Mouse (Mus musculus) left cerebral cortex, postnatal 4 days (tissue): ENCODE results near the gene Kmt2d. TPM values are rescaled to one million over a fixed set of nuclear protein-coding genes. Genes with fewer than 3 reads are reported as not detected.

Experiments
- DNase-seq: peaks from one replicate; pipeline ENCODE4 v3.0.0-alpha.2; 2022
- intact Hi-C: fragments of 180-260 bp; cut with DNase I; formaldehyde crosslinking; loops from one replicate; pipeline ENCODE4 v1.15.1; 2025
- total RNA-seq, 2 experiments: library from RNA; stranded (reverse); gene quantifications; 2 replicates each; pipeline ENCODE4 v1.2.3; 2021

Kmt2d gene
- total RNA-seq, 2 experiments from 2014 or later = 74.2 to 74.4 TPM

- intact Hi-C loops = no loop called here
- no peak for DNase-seq
Measured at GRCm38 (mm10) chr15:98891198-98891742, 20.3 kb upstream of the Kmt2d start.

DNA sequence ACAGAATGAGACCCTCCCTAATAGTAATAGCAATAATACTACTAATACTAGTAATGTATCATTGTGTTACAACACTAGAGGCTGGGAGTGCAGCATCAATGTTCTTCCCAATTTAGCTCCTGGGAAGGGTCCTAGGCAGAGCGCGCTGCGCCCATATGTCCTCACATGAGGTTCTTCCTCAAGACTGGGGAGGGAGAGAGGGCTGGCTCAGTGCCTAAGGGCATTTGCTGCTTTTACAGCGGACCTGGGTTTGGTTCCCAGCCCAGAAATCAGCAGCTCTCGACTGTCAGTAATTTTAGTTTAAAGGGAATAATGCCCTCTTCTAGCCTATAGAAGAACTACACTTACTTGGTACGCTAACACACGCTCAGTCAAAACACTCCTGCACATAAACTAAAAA, 16.5 kb upstream of the Kmt2d start:
- intact Hi-C loops = no loop called here

GRCm38 (mm10) chr15:98886667-98887387, 15.8 kb upstream of the Kmt2d start:
- DNase-seq = no peak
- intact Hi-C loops = no loop called here

More for the DNA sequence above, 16.5 kb upstream of the Kmt2d start:
- DNase-seq = no peak

DNA sequence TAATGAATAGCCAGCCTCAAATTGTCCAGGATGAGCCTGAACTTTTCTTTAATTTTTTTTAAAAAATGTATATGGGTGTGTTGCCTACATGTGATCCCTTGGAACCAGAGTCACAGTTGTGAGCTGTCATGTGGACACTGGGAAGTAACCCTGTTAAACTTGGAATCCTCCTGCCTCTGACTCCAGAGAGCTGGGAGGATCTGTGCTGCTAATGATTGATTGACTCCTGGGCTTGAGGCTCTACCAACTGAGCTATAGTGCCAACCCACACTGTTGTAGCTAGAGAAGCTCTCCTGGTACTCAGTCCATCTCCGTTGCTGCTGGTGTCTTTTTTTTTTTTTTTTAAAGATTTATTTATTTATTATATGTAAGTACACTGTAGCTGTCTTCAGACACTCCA, 13.1 kb upstream of the Kmt2d start:
- no peak for DNase-seq
- intact Hi-C loops = loop anchor here (5.0 kb wide), 1 partner anchor 33 kb away; the partner anchor contains the start of gene Lmbr1l

- no peak for DNase-seq
- intact Hi-C loops = loop anchor here (5.0 kb wide), 1 partner anchor 34 kb away; the partner anchor contains the start of gene Lmbr1l
Measured at GRCm38 (mm10) chr15:98883661-98884060, 12.7 kb upstream of the Kmt2d start.

- no peak for DNase-seq
- intact Hi-C loops = loop anchor here (5.0 kb wide), 1 partner anchor 36 kb away; the partner anchor contains the start of gene Lmbr1l
Measured at GRCm38 (mm10) chr15:98881656-98882008, 10.6 kb upstream of the Kmt2d start.

DNA sequence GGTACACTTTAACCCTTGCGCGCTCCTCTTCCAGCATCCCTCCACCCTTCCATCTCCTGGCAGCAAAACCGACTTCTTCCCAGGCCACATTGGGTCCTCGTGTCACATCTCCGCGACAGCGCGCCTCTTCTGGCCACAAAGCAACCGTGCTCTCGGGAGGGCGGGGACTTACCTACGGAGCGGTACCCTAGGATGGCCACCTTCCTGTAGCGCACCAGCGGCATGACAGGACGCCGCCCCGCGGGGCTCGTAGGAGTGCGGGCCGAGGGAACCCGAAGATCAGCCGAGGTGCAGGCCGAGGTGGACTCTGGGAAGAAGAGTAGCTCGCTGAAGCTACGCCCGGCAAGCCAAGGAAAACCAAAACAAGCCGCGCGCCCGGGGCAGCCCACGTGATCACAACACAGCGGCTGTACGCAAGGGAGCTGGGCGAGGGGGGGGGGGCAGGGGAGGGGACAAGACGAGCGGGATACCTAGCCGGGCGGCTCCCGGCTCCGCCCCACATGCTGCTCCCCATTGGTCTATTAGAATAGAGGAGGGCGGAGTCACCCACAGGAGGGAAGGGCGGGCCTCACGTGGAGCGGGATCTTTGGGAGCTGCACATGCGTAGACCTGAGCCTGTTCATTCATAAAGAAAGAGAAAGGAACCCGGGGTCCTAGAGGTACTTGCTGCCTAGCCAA, 10.1 kb upstream of the Kmt2d start:
- peak; percentile 94 for DNase-seq
- intact Hi-C loops = loop anchor here (5.0 kb wide), 1 partner anchor 36 kb away; the partner anchor contains the start of gene Lmbr1l

- intact Hi-C loops = no loop called here
- DNase-seq = peak; percentile 57
Measured at GRCm38 (mm10) chr15:98877331-98877730, 6.3 kb upstream of the Kmt2d start.

DNA sequence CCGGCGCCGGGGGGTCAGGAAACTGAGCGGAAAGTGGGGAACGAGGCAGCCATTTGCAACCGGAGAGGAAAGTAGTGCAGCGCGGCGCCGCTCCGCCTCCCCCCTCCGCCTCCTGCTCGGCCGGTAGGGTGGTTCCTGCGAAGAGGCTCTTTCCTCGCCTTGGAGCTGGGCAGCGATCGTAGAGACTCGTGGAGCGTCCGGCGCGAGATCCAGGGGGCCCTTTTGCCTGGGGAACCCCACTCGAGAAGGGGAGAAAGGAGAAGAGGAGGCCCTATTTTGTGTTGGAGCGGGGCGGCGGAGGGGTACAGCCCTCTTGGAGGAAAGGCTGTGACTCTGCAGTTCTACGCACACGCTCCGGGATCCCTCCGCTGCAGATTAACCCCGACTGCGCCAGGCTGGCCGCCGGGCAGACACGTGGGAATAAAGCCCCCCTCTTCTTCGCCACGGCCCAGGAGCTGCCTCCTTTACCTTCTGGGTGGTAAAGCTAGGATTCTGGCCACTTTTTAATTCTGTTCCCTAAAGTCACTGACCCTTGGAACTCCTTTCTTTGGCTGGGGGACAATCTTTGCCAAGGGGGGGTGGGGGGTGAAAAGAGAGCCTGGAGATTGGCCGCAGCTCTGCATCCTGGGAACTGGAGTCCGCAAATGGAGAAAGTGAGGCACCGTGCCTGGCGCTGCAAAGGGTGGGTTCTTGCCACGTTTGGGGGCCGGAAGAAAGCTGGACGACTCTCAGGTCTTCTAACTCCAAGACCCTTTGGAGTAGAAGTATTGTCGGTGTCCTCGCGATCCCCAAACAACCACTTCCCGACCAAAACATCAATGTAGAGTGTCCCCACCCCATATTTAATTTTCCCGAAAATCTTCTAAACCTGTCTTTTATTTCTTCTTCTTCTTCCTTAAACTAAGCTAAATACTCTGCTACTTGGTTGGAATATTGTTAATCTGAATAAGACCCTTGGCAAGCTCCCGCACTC, 1.2 kb upstream of the Kmt2d start:
- intact Hi-C loops = no loop called here
- DNase-seq = peak; percentile 96

DNA sequence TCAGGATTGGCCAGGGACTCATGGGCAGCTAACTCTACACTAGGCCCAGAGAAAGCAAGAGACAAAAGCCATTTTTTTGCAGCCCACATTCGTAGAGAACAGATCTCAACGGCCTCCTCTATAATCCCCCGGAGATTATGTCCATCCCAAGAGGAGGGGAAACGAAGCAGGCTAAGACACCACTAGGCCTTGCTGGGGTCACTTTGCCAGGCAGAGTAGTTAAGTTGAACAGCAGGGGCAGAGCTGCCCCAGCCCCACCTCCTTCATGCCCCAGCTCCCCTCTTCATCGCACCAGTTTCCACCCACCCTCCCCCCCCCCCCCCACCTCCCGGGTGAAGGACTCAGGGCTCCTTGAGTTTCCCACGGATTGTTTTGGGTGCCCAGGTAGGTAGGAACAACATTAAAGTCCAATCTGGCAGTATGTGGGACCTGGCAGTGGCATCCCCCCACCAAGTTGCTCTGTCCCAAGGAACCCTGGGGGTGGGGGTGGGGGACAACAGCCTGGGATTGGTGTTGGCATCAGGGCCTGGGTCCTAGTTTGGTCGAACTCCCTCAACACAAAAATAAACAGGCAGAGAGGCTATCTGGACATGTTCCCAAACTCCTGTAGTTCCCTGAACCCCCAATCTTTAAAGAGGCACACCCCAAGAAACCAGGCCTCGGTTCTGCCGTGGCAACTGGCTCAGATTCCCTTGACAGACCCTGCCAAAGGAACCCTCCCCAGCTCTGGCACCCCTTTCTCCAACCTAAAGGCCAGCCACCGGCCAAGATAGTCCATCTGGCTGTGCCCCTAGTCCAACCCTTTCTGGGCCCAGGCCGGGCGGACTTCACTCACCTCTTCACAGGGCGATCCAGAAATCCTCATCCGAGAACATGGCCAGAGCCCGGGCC, 580 bp downstream of the Kmt2d start:
- DNase-seq = peak; percentile 63
- intact Hi-C loops = no loop called here

GRCm38 (mm10) chr15:98869342-98870178, 1.4 kb downstream of the Kmt2d start:
- no peak for DNase-seq
- intact Hi-C loops = loop anchor here (5.0 kb wide), 1 partner anchor 37 kb away; the partner anchor contains the start of gene Prkag1

DNA sequence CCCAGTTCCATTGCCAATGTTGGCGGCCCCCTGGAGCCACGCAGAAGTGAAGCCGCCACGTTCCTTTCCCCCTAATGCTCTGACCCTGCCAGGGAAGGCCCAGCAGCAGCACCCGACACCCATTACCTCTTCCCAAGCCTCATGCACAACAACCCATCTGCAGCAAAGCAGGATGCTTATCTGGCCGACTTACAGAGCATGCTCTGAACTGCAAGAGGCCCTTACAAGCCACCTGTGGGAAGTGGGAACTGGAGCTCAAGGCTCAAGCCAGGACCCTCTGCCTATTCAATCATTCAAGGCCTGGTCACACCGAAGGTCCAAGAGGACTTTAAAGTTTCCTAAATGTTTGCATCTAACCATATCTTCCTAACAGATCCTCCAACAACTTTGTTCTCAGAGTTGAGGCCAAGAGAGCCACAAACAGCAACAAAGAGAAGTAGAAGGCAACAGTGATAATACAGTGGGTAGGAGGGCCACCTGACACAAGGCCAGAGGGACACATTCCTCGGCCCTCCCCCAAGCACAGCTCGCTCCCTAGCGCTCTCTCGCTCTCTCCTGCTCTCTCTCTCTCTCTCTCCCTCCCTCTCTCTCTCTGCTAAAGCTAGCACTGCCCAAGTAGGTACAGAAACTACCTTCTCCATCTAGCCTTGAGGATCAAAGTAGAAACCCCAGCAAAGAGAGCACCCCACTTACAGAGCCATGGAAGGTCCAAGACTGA, 2.5 kb downstream of the Kmt2d start:
- intact Hi-C loops = loop anchor here (5.0 kb wide), 1 partner anchor 36 kb away; the partner anchor contains the start of gene Prkag1

GRCm38 (mm10) chr15:98867321-98867720, 3.7 kb downstream of the Kmt2d start:
- intact Hi-C loops = loop anchor here (5.0 kb wide), 1 partner anchor 35 kb away; the partner anchor contains the start of gene Prkag1
- no peak for DNase-seq

More for the DNA sequence above, 2.5 kb downstream of the Kmt2d start:
- DNase-seq = no peak

DNA sequence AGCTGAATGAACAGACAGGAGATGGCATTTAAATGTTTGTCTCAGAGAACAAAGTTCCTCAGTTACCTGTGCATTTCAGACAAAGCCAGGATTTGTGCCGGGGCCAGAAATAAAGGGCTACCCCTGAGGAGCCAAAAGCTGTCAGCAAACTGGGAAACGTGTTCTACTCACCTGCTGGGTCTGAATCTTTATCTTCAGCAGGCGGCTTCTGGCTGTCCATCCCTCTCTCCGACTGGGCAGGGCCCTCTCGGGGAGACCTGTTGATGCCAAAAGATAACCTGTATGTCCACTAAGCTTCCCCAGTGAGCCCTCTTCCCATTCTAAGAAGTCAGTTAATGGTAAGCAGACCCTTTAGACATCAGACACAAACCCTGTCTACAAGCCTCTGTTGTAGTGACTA, 4.5 kb downstream of the Kmt2d start:
- intact Hi-C loops = loop anchor here (5.0 kb wide), 1 partner anchor 34 kb away; the partner anchor contains the start of gene Prkag1
- DNase-seq = no peak

DNA sequence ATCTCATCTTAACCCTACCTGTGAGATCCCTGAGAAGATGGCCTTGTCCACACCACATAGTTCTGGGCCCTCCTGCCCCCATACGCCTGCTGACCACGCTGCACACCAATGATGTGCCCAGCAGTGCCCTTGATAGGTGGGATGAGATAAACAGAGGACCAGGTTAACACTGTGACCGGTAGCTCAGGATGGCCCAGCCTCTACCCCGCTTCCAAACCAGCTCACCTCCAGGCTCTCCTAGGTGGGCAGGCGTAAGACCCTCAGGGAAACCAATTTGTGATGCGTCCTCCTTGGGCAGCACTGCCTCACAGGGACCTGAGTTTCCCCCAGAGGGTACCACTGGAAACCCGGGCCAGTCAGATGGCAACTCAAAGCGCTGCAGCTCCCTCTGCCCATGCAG, 5.2 kb downstream of the Kmt2d start:
- intact Hi-C loops = loop anchor here (5.0 kb wide), 1 partner anchor 33 kb away; the partner anchor contains the start of gene Prkag1
- no peak for DNase-seq

DNA sequence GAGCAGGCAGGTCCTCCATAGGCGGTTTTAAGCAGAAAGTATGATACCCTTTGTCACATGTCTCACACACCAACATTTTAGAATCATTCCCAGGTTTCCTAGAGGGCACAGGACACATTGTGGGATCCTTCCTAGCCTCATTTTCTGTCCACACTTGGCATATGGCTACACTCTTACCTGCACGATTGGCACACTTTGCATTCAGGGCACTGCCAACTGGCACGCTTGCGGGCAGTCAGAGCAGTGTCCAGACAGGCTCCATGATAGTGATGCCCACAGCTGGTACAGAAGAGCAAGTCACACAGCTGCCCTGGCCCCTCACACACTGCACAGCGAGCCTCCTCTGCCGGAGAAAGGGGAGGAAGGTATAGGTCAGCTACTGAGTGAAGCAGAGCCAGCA, 6.1 kb downstream of the Kmt2d start:
- intact Hi-C loops = loop anchor here (5.0 kb wide), 1 partner anchor 33 kb away; the partner anchor contains the start of gene Prkag1
- DNase-seq = no peak

DNA sequence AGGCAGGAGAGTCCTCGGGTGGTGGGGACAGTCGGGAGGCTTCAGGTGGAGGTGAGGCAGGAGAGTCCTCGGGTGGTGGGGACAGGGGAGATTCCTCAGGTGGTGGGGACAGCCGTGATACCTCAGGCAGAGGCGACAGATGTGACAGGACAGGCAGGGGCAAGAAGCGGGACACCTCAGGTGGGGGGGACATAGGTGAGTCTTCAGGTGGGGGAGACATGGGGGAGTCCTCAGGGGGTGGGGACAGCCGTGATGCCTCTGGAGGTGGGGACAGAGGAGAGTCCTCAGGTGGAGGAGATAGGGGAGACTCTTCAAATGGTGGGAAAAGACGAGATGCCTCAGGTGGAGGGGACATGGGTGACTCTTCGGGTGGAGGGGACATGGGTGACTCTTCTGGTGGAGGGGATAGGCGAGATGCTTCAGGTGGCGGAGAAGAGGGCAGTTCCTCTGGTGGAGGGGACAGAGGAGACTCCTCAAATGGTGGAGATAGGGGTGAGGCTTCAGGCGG, 7.5 kb downstream of the Kmt2d start:
- no peak for DNase-seq
- intact Hi-C loops = no loop called here
